Mouse (Mus musculus) small intestine, adult 2 months (tissue): ENCODE data around the gene Gm20390. TPM values are rescaled to one million over a fixed set of nuclear protein-coding genes. Genes with fewer than 3 reads are reported as not detected.
A peak's percentile ranks its signal among the peaks of the same experiment; 100 is the strongest.

Experiments
- H3K27ac ChIP-seq: fragments of 200-500 bp; 2 replicates; pipeline ENCODE4 v1.5.1; 2012; ENCODE audit warnings: low read depth, low read length, control low read depth, inconsistent platforms; ENCODE audit not compliant: insufficient read depth
- H3K27me3 ChIP-seq: fragments of 200-500 bp; 2 replicates; pipeline ENCODE4 v1.6.1; 2012; ENCODE audit warnings: mild to moderate bottlenecking, moderate library complexity, low read length, inconsistent platforms; ENCODE audit not compliant: control insufficient read depth, insufficient read depth
- H3K36me3 ChIP-seq: fragments of 200-500 bp; 2 replicates; pipeline ENCODE4 v1.6.1; 2012; ENCODE audit warnings: mild to moderate bottlenecking, low read length, control low read depth, inconsistent platforms; ENCODE audit not compliant: control insufficient read depth, insufficient read depth
- H3K4me1 ChIP-seq: fragments of 200-500 bp; 2 replicates; pipeline ENCODE4 v1.6.1; 2012; ENCODE audit warnings: low read length, inconsistent platforms, mixed read lengths; ENCODE audit not compliant: control insufficient read depth, insufficient read depth, insufficient read length
- H3K4me3 ChIP-seq: fragments of 200-500 bp; 2 replicates; pipeline ENCODE4 v1.5.1; 2012; ENCODE audit warnings: low read depth, mild to moderate bottlenecking, control low read depth, inconsistent platforms, low read length, moderate library complexity
- CTCF ChIP-seq: fragments of 200-500 bp; IDR thresholded peaks from 2 replicates; pipeline ENCODE4 v1.5.1; 2012; ENCODE audit warnings: low read depth, mild to moderate bottlenecking, control low read depth, inconsistent platforms, low read length, moderate library complexity, mixed read lengths; ENCODE audit not compliant: insufficient replicate concordance, insufficient read length; ENCODE audit errors: extremely low read depth
- POLR2A ChIP-seq: fragments of 200-500 bp; IDR thresholded peaks from 2 replicates; pipeline ENCODE4 v1.6.1; 2012; ENCODE audit warnings: low read depth, mild to moderate bottlenecking, control low read depth, inconsistent platforms, low read length, moderate library complexity
- WGBS: fragments of 180-500 bp; shearing (Covaris S2); methylation state at CpG from one replicate; pipeline ENCODE4 v1.1.7; 2018; 5-methylcytosine and 5-hydroxymethylcytosine counted together
- polyA plus RNA-seq: library from polyadenylated mRNA; depleted of rRNA; stranded (reverse); fragments of >200 nt; gene quantifications from 2 replicates; pipeline ENCODE4 v1.2.3, GENCODE M21; 2012

Gm20390 gene
- polyA plus RNA-seq, 1 experiment = 8.5 TPM

- no peaks in the 10 kb centered on the region for H3K27me3 ChIP-seq
- H3K4me1 ChIP-seq = peaks cover 16% of the 10 kb centered on the region; the same call in 1 of the 2 replicates
- no peak overlapping the region for H3K27ac ChIP-seq
- 88% methylated on average over 3 of the region's 3 CpGs for WGBS
- TF ChIP-seq CTCF = no peak
- no peak for TF ChIP-seq POLR2A
- no peak overlapping the region for H3K4me3 ChIP-seq
- no peaks in the 10 kb centered on the region for H3K36me3 ChIP-seq
Observed at GRCm38 (mm10) chr11:93984619-93985018, 16.5 kb upstream of the Gm20390 start.

GRCm38 (mm10) chr11:93979502-93980049 lies 11.5 kb upstream of the Gm20390 start:
- H3K27ac ChIP-seq = no peak overlapping the region
- 28% methylated on average over 6 of the region's 6 CpGs for WGBS
- no peak overlapping the region for H3K4me3 ChIP-seq
- peaks cover 2% of the 10 kb centered on the region; the same call in 1 of the 2 replicates for H3K4me1 ChIP-seq
- no peak for TF ChIP-seq POLR2A
- no peaks in the 10 kb centered on the region for H3K27me3 ChIP-seq
- no peaks in the 10 kb centered on the region for H3K36me3 ChIP-seq

DNA sequence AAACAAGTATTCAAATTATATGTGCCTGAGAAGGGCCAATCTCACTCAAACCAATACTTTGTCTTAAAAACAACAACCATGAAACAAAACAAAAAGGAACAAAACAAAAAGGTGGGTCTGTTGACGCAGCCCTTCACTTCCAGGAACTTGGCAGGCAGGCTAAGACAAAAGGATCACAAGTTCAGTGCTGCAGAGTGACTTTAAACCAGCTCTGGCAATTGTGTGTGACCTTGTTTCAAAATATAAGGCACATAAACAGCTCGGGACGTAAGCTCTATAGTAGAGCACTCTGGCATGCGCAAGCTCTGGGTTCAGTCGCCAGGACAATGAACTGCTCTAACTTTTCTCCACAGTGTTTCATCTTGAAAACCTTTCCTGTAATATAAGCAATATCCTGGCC lies 4.9 kb upstream of the Gm20390 start:
- no peak overlapping the region for H3K4me3 ChIP-seq
- H3K27ac ChIP-seq = no peak overlapping the region
- no peaks in the 10 kb centered on the region for H3K36me3 ChIP-seq
- TF ChIP-seq POLR2A (no peak), CTCF (no peak)
- H3K27me3 ChIP-seq = no peaks in the 10 kb centered on the region
- no peaks in the 10 kb centered on the region for H3K4me1 ChIP-seq
- 88% methylated on average over 5 of the region's 5 CpGs for WGBS

- 75% methylated on average over 1 of the region's 1 CpGs for WGBS
- Histone ChIP-seq H3K4me3 (no peak overlapping the region), H3K27me3 (no peaks in the 10 kb centered on the region), H3K36me3 (peaks cover 7% of the 10 kb centered on the region), H3K4me1 (no peaks in the 10 kb centered on the region; the same call in 1 of the 2 replicates), H3K27ac (no peak overlapping the region)
- no peak for TF ChIP-seq CTCF
- TF ChIP-seq POLR2A = no peak
Observed at GRCm38 (mm10) chr11:93969799-93970198, 1.7 kb upstream of the Gm20390 start.

DNA sequence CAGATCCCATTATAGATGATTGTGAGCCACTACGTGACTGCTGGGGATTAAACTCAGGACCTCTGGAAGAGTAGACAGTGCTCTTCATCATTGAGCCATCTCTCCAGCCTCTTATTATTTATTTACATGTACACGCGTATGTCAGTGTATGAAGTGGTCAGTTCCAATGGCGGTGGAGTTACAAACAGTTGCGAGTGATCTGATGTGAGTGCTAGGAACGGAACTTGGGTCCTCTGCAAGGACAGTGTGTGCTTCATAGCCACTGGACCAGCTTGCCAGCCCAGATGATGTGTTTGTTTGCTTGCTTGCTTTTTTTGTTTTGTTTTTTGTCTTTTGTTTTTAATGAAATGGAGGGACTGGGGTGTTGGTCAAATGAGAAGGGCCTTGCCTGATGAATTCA lies 1.1 kb upstream of the Gm20390 start:
- H3K27me3 ChIP-seq = no peaks in the 10 kb centered on the region
- TF ChIP-seq POLR2A (no peak), CTCF (no peak)
- WGBS = 95% methylated on average over 6 of the region's 6 CpGs
- H3K4me3 ChIP-seq = no peak overlapping the region
- no peak overlapping the region for H3K27ac ChIP-seq
- H3K36me3 ChIP-seq = peaks cover 9% of the 10 kb centered on the region
- no peaks in the 10 kb centered on the region; the same call in 1 of the 2 replicates for H3K4me1 ChIP-seq

DNA sequence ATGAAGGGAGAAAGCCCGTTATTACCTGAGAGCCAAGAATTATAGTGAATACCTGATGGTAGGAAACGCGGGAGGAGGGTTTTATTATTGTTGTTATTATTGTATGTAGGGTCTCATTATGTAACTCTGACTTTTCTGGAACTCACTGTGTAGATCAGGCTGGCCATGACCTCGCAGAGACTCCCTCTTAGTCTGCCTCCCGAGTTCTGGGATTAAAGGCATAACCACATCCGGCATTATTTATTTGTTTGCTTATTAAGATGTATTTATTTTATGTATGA lies 695 bp upstream of the Gm20390 start:
- H3K4me3 ChIP-seq = no peak overlapping the region
- WGBS = 31% methylated on average over 6 of the region's 6 CpGs

GRCm38 (mm10) chr11:93967381-93967780 lies 712 bp downstream of the Gm20390 start:
- H3K36me3 ChIP-seq = peaks cover 13% of the 10 kb centered on the region
- H3K4me1 ChIP-seq = no peaks in the 10 kb centered on the region; the same call in 1 of the 2 replicates
- no peaks in the 10 kb centered on the region for H3K27me3 ChIP-seq
- 3% methylated on average over 11 of the region's 11 CpGs for WGBS
- peak overlapping the region; percentile 18 for H3K27ac ChIP-seq
- peak overlapping the region; percentile 73 for H3K4me3 ChIP-seq
- TF ChIP-seq POLR2A (no peak), CTCF (no peak)

More for the DNA sequence above, 695 bp upstream of the Gm20390 start:
- H3K4me1 ChIP-seq = no peaks in the 10 kb centered on the region; the same call in 1 of the 2 replicates
- TF ChIP-seq CTCF (no peak), POLR2A (no peak)
- no peaks in the 10 kb centered on the region for H3K27me3 ChIP-seq
- no peak overlapping the region for H3K27ac ChIP-seq
- H3K36me3 ChIP-seq = peaks cover 11% of the 10 kb centered on the region
